Comparison of ENCODE assay signal across 22 mouse cellular contexts in the genomic region with DNA sequence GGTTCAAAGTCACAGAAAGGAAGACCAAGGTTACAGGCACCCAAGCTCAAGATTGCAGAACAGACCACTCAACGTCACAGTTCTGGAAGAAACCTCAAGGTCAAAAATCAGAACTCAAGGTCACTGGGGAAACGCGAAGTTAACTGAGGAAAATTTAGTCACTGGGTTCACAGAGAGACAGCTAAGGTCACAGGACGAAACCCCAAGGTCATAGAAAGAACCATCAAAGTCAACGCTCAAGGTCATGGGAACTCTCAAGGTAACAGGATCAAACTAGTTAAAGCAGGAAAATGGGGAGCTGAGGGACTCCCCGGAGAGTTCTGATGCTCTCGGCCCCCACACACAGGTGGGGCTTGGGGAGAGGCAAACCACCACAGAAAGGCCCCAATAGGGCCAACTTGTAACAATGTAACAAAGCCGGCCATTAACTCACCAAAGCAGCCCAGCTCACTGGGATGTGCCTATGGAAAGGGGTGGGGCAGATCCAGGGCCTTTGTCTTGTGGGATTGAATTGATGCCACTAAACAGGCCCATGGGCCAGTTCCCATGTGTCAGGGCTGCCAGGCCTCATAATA. TPM values are rescaled to one million over a fixed set of nuclear protein-coding genes. Genes with fewer than 3 reads are reported as not detected.
A peak's percentile ranks its signal among the peaks of the same experiment; 100 is the strongest.
DNase-seq lines count a peak whose midpoint lies in the region; ATAC-seq and TF ChIP-seq lines count a peak whose summit lies in the region.
"Had no signal": no experiment of that assay in that cellular context is flagged by ENCODE, and none has a peak within 500 bp of the region (broad histone marks: within the 10 kb centered on the region; RNA-seq: fewer than 3 reads in every experiment).

No protein-coding gene starts in this region.

- no peak overlapping the region for H3K9ac ChIP-seq in heart, embryonic 14.5 days (ENCODE audit: low read length)
- H3K9ac ChIP-seq: embryonic facial prominence, embryonic 12.5 days; hindbrain, embryonic 14.5 days; kidney, embryonic 15.5 days had no signal

- peak overlapping the region; percentile 0; the same call in 1 of the 2 replicates for H3K27ac ChIP-seq in gastrocnemius, adult 2 months
- peak overlapping the region; percentile 53 to 71 for H3K27ac ChIP-seq in heart, embryonic 14.5 days (replicated peaks in 1 of 2; ENCODE audit: control insufficient read depth in 1 of 2, insufficient read depth in 1 of 2, low read depth in 2 of 2, low read length in 2 of 2)
- H3K27ac ChIP-seq in brown adipose tissue, adult 24 weeks (replicated peaks; ENCODE audit: low read depth, low read length): peak overlapping the region; percentile 21; the same call in 1 of the 2 replicates
- H3K27ac ChIP-seq: embryonic facial prominence, embryonic 12.5 days; hindbrain, embryonic 10.5 days; hindbrain, embryonic 14.5 days; kidney, embryonic 15.5 days had no signal

- no peak for TF ChIP-seq CTCF in gastrocnemius, adult 2 months (IDR thresholded peaks at IDR 0.05)

- 88% methylated on average over 8 of the region's 8 CpGs for WGBS in heart, embryonic 14.5 days

- intact Hi-C loops in gastrocnemius, adult 2 months (cut with DNase I): no loop called here
- intact Hi-C loops in heart, postnatal 10 days (cut with DNase I): no loop called here

- H3K9me3 ChIP-seq in heart, embryonic 14.5 days (ENCODE audit: control insufficient read depth, low read length): no peaks in the 10 kb centered on the region
- H3K9me3 ChIP-seq: embryonic facial prominence, embryonic 12.5 days; G1E; hindbrain, embryonic 10.5 days; kidney, embryonic 15.5 days had no signal

- H3K4me3 ChIP-seq in gastrocnemius, adult 2 months: no peak overlapping the region
- no peak overlapping the region for H3K4me3 ChIP-seq in heart, embryonic 14.5 days (ENCODE audit: control insufficient read depth in 1 of 2, insufficient read depth in 1 of 2, low read depth in 1 of 2, low read length in 2 of 2)
- no peak overlapping the region for H3K4me3 ChIP-seq in brown adipose tissue, adult 24 weeks (ENCODE audit: insufficient read depth, low read depth, low read length)
- H3K4me3 ChIP-seq: embryonic facial prominence, embryonic 12.5 days; hindbrain, embryonic 10.5 days; kidney, embryonic 15.5 days had no signal

- ATAC-seq in heart, embryonic 14.5 days (ENCODE audit: insufficient number of reproducible peaks, insufficient read depth, low FRiP score, low read depth): no peak
- ATAC-seq: activated CD4-positive, CD25-positive, alpha-beta regulatory T cell, adult 4 months; forebrain, embryonic 16.5 days; intestine, embryonic 16.5 days had no signal

- no peaks in the 10 kb centered on the region for H3K27me3 ChIP-seq in heart, embryonic 14.5 days (ENCODE audit: control insufficient read depth, insufficient read depth, low read length)
- H3K27me3 ChIP-seq: embryonic facial prominence, embryonic 12.5 days; kidney, embryonic 15.5 days had no signal

- no peak overlapping the region for H3K4me2 ChIP-seq in heart, embryonic 14.5 days (ENCODE audit: low read length)
- H3K4me2 ChIP-seq: embryonic facial prominence, embryonic 12.5 days; hindbrain, embryonic 14.5 days; kidney, embryonic 15.5 days had no signal

- H3K4me1 ChIP-seq in heart, embryonic 14.5 days (ENCODE audit: control insufficient read depth in 2 of 2, insufficient read depth in 2 of 2, low read length in 2 of 2): peaks cover 23 to 42% of the 10 kb centered on the region in 2 experiments
- peaks cover 2% of the 10 kb centered on the region; the same call in 1 of the 2 replicates for H3K4me1 ChIP-seq in brown adipose tissue, adult 24 weeks (ENCODE audit: control insufficient read depth, insufficient read depth, insufficient read length, low read length)

- no peak for DNase-seq in gastrocnemius, adult 2 months
- no peak for DNase-seq in gastrocnemius, adult 8-10 months (ENCODE audit: low spot score in 2 of 2)
- DNase-seq in heart, postnatal 10 days: no peak
- peak; percentile 80 for DNase-seq in testis, postnatal 14 days (ENCODE audit: low spot score)
- no peak for DNase-seq in testis, postnatal 10 days (ENCODE audit: low spot score)
- no peak for DNase-seq in frontal cortex, postnatal 25 days (ENCODE audit: low spot score in 2 of 2)
- DNase-seq: adrenal gland, postnatal 36 days; cerebellum, adult 11 months; cerebellum, adult 8-10 months; gastrocnemius, postnatal 36 days; kidney, adult 2 months; kidney, postnatal 14 days had no signal

- peaks cover 52% of the 10 kb centered on the region for H3K36me3 ChIP-seq in heart, embryonic 14.5 days (ENCODE audit: control insufficient read depth, insufficient read depth, low read length)
- H3K36me3 ChIP-seq: embryonic facial prominence, embryonic 12.5 days; G1E had no signal

RNA-seq across cellular contexts. Expression of a gene that starts 22.2 kb away (rescaled TPM):
- 10 to 100 TPM; 17.8 to 27.4 TPM for total RNA-seq in gastrocnemius, adult 2 months (2021)
- 10 to 100 TPM; 19.8 to 32.1 (median 25.2) TPM for total RNA-seq in gastrocnemius, adult 8-10 months (2022)
- 51.5 and 53.3 TPM in 2 replicates for polyA plus RNA-seq in heart, embryonic 14.5 days (2014; fragmentation: Nextera tagmentation; extraction: Ambion mirVana)
- 10 to 100 TPM; 34.1 to 45.2 TPM for total RNA-seq in heart, postnatal 10 days (2021)
- 5.5 and 6.9 TPM in 2 replicates for polyA plus RNA-seq in brown adipose tissue, adult 24 weeks (2012; ENCODE audit: insufficient read depth, insufficient read length, missing spikeins)
- total RNA-seq: G1E had no signal
- polyA plus RNA-seq: activated CD4-positive, CD25-positive, alpha-beta regulatory T cell, adult 4 months; G1E had no signal

Comparison
In these comparisons a context has a peak if more than half of its experiments do, and no peak if none do; other contexts are left out.
1. H3K27ac ChIP-seq: peak in every context shown above with its lines; median percentile 62 in heart, embryonic 14.5 days; 21 in brown adipose tissue, adult 24 weeks; 0 in gastrocnemius, adult 2 months.